Mouse (Mus musculus) kidney, embryonic 15.5 days (tissue): ENCODE measurements around the gene Rnaseh2a. TPM values are rescaled to one million over a fixed set of nuclear protein-coding genes. Genes with fewer than 3 reads are reported as not detected.

Source experiments
- ATAC-seq: fragments of 200-750 bp; cut with Nextera tagmentation; replicated peaks from 2 replicates; pipeline ENCODE4 v1.8.0; 2017; ENCODE audit warnings: moderate TSS enrichment; ENCODE audit not compliant: low FRiP score
- H3K27ac ChIP-seq: fragments of 300-500 bp; sonication (generic); 2 replicates; pipeline ENCODE4 v1.5.1; 2015; ENCODE audit warnings: mild to moderate bottlenecking, inconsistent platforms
- H3K27me3 ChIP-seq: fragments of 300-500 bp; sonication (generic); 2 replicates; pipeline ENCODE4 v1.6.1; 2015; ENCODE audit warnings: inconsistent platforms
- H3K36me3 ChIP-seq: fragments of 300-500 bp; sonication (generic); 2 replicates; pipeline ENCODE4 v1.6.1; 2015; ENCODE audit warnings: inconsistent platforms
- H3K4me1 ChIP-seq: fragments of 300-500 bp; sonication (generic); 2 replicates; pipeline ENCODE4 v1.6.1; 2015; ENCODE audit warnings: inconsistent platforms
- H3K4me2 ChIP-seq: fragments of 300-500 bp; sonication (generic); 2 replicates; pipeline ENCODE4 v1.6.1; 2015; ENCODE audit warnings: moderate library complexity, mild to moderate bottlenecking, inconsistent platforms
- H3K4me3 ChIP-seq: fragments of 300-500 bp; sonication (generic); replicated peaks from 2 replicates; pipeline ENCODE4 v1.5.1; 2015; ENCODE audit warnings: mild to moderate bottlenecking, inconsistent platforms
- H3K9ac ChIP-seq: fragments of 300-500 bp; sonication (generic); 2 replicates; pipeline ENCODE4 v1.6.1; 2015; ENCODE audit warnings: mild to moderate bottlenecking, inconsistent platforms
- H3K9me3 ChIP-seq: fragments of 300-500 bp; sonication (generic); replicated peaks from 2 replicates; pipeline ENCODE4 v1.6.1; 2016; ENCODE audit warnings: inconsistent platforms
- WGBS: fragments of 180-500 bp; shearing (Covaris S2); methylation state at CpG from one replicate; pipeline ENCODE4 v1.1.7; 2015; ENCODE audit warnings: mixed read lengths; 5-methylcytosine and 5-hydroxymethylcytosine counted together
- polyA plus RNA-seq: library from polyadenylated mRNA; unstranded; fragments of >200 nt; fragmentation: Nextera tagmentation; extraction: Ambion mirVana; gene quantifications from 2 replicates; pipeline ENCODE4 v1.2.1, GENCODE M21; 2015

Rnaseh2a gene
- polyA plus RNA-seq, 1 experiment from 2014 or later, result 125 TPM

DNA sequence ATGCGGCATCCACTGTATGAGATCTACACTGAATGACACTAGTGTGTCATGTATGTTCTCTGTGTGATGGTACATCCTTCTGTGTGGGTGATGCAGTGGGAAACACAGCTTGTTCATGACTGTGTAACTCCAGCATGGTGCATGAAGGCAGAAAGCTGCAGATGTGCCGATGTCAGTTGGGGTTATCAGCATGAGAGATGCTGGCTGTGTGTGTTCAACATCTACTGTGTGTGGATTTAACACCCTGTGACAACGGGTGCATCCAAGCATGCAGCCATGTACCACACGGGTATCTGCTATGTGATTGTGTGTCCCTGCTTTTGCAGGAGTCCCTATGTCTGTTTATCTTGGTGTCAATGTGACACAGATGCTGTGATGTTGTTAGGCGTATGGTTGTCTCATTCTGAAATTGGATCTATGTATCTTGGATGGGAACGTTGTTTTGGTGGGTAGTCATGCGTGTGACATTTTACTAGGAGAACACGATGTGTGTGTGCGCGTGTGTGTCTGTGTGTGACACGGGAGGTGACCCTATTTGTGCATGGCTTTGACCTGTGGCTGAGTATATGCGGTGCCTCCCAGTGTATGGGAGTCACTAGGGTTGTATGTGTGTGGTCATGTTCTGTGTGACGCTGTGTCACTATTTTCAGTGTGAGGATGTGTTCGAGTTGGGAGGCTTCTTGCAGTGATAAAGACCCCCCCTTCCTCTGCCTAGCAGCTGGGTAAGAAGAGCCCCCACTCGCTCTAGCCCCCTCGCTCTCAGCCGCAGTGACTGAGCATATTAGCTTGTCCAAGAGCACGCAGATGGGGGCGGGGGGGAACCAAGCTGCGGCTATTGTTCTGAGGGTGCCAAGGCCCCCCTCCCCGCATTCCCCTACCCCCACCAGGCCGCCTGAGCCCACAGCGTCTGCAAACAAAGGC lies 33.3 kb downstream of the Rnaseh2a start:
- no peak overlapping the region for H3K9ac ChIP-seq
- ATAC-seq, result no peak
- 21% methylated on average over 20 of the region's 23 CpGs for WGBS
- peaks cover 94% of the 10 kb centered on the region for H3K27me3 ChIP-seq
- peak overlapping the region; percentile 87 for H3K4me2 ChIP-seq
- H3K27ac ChIP-seq, result no peak overlapping the region
- H3K9me3 ChIP-seq, result no peaks in the 10 kb centered on the region
- no peaks in the 10 kb centered on the region for H3K36me3 ChIP-seq
- peaks cover 21% of the 10 kb centered on the region for H3K4me1 ChIP-seq
- H3K4me3 ChIP-seq, result peak overlapping the region; percentile 48

DNA sequence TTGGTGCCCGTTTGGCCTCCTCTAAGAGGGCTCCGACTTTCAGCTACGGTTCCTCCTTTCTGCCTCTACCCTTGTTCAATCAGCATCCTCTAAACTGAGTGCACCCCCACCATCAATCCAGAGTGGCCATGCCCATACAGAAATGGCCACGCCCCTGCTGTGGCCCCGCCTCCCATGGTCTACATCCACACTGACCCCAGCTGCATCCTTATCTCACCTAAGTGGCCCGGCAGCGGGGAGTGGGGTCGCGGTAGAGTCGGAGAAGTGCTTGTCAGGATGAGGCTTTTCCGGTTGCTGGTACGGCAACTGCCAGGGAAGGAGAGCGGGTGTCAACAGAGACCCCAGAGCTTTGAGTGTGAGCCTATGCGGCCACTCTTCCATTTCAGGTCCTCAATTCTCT lies 34.1 kb downstream of the Rnaseh2a start:
- Histone ChIP-seq H3K9ac (no peak overlapping the region), H3K4me3 (no peak overlapping the region), H3K36me3 (no peaks in the 10 kb centered on the region), H3K27me3 (peaks cover 92% of the 10 kb centered on the region), H3K4me2 (peak overlapping the region; percentile 33; the same call in 1 of the 2 replicates), H3K9me3 (no peaks in the 10 kb centered on the region), H3K4me1 (peaks cover 21% of the 10 kb centered on the region), H3K27ac (no peak overlapping the region)
- WGBS, result 4% methylated on average over 14 of the region's 14 CpGs
- ATAC-seq, result 0 out of 2 replicates have a peak, but pooled peaks have one; percentile 13

DNA sequence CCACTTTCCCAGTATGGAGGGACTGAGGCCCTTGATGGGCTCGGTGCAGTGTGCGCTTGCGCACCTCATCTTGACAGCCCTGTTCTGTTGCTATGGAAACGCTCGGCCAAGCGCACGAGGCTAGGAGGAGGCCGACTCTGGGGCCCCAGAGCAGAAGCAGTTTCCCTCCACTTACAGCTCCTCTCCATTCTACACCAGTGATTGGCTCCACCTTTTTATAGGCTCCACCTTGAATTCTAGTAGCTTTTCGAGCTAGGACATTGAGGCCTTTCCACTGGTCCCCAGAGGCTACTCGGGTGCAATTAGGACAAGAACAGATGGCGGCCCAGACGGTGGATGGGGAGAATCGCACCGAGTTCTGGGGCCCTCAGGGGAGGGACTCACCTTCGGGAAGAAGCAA lies 34.7 kb downstream of the Rnaseh2a start:
- no peaks in the 10 kb centered on the region for H3K36me3 ChIP-seq
- no peak overlapping the region for H3K9ac ChIP-seq
- peak; percentile 72 for ATAC-seq
- H3K4me1 ChIP-seq, result peaks cover 21% of the 10 kb centered on the region
- H3K9me3 ChIP-seq, result no peaks in the 10 kb centered on the region
- no peak overlapping the region; the same call in 1 of the 2 replicates for H3K4me3 ChIP-seq
- H3K4me2 ChIP-seq, result peak overlapping the region; percentile 33
- H3K27me3 ChIP-seq, result peaks cover 92% of the 10 kb centered on the region
- WGBS, result under 1% methylated on average over 15 of the region's 15 CpGs
- no peak overlapping the region for H3K27ac ChIP-seq

DNA sequence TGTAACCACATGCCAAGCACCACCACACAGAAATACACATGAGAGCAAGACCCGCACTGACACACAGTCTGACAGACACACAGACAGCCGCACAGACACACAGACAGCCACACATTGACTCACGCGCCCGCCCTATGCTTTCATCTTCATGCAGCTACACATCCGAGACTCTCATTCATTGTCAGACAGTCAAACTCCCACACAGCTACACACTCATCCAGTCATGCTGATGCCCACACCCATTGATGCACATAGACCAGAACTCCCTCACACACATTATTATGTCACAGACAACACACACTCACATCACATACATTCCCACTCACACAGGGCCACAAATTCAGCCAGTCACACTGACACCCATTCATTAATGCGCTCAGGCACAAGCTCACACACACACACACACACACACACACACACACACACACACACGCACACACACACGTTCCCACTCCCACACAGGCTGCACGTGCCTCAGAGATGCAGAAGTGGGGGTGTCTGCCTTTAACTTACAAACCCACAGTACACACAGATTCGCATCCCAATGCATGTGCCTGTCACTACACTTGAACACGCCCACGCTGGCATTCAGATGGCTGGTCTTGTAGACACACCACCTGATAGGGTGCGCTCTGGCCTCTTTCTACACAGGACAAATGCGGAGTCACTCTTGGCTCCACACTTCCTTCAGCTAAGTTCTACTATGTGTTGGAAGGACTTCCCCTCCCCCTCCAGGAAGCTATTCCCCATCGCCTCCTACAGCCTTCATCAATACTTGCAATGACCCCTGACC lies 35.6 kb downstream of the Rnaseh2a start:
- WGBS, result 72% methylated on average over 16 of the region's 16 CpGs
- peaks cover 92% of the 10 kb centered on the region for H3K27me3 ChIP-seq
- peaks cover 24% of the 10 kb centered on the region for H3K4me1 ChIP-seq
- no peaks in the 10 kb centered on the region for H3K36me3 ChIP-seq
- no peak overlapping the region for H3K4me2 ChIP-seq
- no peak for ATAC-seq
- H3K27ac ChIP-seq, result no peak overlapping the region
- no peak overlapping the region for H3K4me3 ChIP-seq
- no peaks in the 10 kb centered on the region for H3K9me3 ChIP-seq
- no peak overlapping the region for H3K9ac ChIP-seq

DNA sequence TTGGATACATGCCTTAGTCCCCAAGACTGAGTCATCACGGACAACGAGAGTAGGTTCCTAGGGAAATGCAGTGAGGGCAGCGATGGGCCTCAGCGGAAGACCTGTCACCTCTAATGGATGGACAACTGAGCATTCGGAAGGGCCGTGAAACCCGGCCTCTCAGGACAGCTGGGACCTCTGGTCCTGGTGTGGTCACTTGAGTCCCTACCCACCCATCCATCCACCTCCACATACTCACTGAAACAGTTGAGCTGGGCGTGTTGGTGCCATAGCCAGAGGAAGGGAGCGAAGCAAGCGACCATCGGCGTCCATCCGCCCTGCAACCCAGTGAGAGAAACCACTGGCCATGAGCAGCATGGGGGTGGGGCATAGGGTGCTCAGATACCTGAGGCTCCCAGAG lies 39.0 kb downstream of the Rnaseh2a start:
- H3K27ac ChIP-seq, result no peak overlapping the region
- no peak overlapping the region for H3K9ac ChIP-seq
- no peak for ATAC-seq
- H3K4me1 ChIP-seq, result peaks cover 19% of the 10 kb centered on the region
- H3K36me3 ChIP-seq, result no peaks in the 10 kb centered on the region
- H3K4me2 ChIP-seq, result no peak overlapping the region
- no peaks in the 10 kb centered on the region for H3K9me3 ChIP-seq
- WGBS, result 82% methylated on average over 13 of the region's 13 CpGs
- H3K27me3 ChIP-seq, result peaks cover 69% of the 10 kb centered on the region
- H3K4me3 ChIP-seq, result no peak overlapping the region

DNA sequence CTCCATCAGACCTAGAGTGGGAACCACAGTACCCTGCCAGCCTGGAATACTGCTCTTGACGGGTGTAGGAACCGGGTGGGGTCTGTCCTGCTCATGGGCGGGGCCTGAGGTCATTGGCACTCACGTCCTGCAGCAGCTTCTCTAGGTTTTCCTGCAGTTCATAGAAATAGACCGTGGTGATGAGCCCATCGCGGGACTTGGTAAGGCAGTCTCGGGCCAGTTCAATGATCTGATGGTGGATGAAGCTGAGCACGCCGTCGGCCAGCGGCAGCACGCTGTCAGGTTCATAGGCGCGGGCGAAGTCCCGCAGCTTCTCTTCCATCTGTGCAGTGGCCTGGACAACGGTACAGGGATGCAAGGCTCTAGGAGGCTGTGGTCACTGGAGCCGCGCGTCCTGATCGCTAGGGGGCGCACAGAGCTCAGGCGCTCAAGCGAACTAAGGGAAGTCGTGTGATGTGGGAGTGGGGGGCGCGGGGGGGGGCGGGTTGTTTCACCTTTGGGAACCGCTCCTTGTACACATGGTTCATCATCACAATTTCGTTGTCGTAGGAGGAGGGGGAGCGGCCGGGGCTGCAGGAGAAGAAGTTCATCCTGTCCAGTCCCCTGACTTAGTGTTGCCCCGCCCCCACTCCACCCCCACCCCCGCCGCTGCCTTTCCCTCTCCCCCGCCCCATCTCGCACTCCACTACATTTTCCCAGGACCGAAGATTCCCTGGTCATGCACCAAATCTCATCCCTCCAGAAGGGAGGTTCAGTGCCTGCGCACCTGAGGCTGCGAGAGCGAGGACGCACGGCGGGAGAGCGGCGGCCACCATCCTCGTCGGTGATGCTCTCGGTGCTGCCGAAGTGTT lies 40.9 kb downstream of the Rnaseh2a start:
- Histone ChIP-seq H3K36me3 (no peaks in the 10 kb centered on the region), H3K4me2 (peak overlapping the region; percentile 72), H3K27me3 (peaks cover 55% of the 10 kb centered on the region), H3K27ac (no peak overlapping the region), H3K9me3 (no peaks in the 10 kb centered on the region), H3K9ac (no peak overlapping the region), H3K4me1 (peaks cover 10% of the 10 kb centered on the region), H3K4me3 (peak overlapping the region; percentile 38)
- WGBS, result 3% methylated on average over 51 of the region's 52 CpGs
- peak; percentile 79 for ATAC-seq

DNA sequence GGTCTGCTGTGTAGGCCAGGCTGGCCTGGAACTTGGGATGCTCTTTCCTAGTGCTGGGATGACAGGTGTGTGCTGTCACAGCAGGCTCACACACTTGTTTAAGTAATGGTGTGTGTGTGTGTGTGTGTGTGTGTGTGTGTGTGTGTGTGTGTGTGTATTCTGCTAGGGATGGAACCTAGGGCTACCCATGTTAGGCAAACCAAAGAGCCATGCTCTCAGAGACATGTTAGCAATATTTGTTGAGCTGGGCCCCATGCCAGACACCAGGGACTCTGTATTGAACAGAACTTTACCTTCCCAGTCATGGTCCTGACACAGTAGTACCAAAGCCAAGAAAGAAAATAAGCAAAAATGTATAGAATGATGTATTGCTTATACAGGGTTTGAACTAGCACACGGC lies 42.1 kb downstream of the Rnaseh2a start:
- 90% methylated on average over 1 of the region's 1 CpGs for WGBS
- Histone ChIP-seq H3K9me3 (no peaks in the 10 kb centered on the region), H3K4me2 (no peak overlapping the region), H3K36me3 (no peaks in the 10 kb centered on the region), H3K9ac (no peak overlapping the region), H3K4me1 (peaks cover 10% of the 10 kb centered on the region), H3K4me3 (no peak overlapping the region), H3K27ac (no peak overlapping the region), H3K27me3 (peaks cover 55% of the 10 kb centered on the region)
- no peak for ATAC-seq

DNA sequence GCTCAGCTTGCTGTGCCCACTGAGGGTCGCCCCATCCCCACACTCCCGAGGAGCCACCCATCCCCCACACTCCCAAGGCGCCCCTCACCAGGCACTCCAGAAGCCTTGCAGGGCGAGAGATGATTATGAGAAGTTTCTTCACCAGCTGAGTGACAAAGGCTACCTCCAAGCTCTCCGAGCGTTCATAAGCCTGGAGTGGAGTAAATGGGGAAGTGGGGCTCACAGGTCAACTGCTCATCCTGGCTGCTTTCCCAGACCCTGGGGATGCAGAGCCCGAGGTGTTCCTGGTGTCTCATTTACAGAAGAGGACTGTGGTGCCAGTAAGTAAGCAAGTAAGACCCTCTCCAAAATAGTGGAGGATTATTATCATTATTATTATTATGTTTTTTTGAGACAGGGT lies 44.0 kb downstream of the Rnaseh2a start:
- H3K4me1 ChIP-seq, result peaks cover 10% of the 10 kb centered on the region

DNA sequence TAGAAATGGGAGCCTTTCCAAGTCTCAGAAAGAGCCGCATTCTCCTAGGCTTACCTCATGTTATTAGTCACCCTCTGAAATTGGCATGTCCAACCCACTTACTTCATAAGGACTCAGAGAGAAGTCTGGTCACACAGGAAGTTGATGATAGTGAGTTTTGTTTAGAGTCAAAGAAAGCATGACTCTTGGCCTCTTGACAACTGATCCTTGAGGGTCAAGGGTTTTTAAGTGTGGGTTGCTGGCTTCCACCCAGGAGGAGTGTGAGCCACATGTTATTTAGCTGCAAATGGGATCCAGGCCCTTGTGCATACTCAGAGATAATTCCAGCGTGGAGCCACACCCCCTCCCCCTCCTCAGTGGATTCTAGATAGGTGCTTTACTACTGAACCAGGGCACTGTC lies 48.0 kb downstream of the Rnaseh2a start:
- Histone ChIP-seq H3K4me2 (no peak overlapping the region), H3K9ac (no peak overlapping the region), H3K27ac (no peak overlapping the region), H3K4me3 (no peak overlapping the region), H3K27me3 (peaks cover 46% of the 10 kb centered on the region), H3K36me3 (no peaks in the 10 kb centered on the region), H3K4me1 (0 out of 2 replicates have a peak, but pooled peaks cover 4% of the 10 kb centered on the region), H3K9me3 (no peaks in the 10 kb centered on the region)
- ATAC-seq, result no peak
- WGBS, result 83% methylated on average over 2 of the region's 2 CpGs

More for the DNA sequence above, 44.0 kb downstream of the Rnaseh2a start:
- Histone ChIP-seq H3K9ac (no peak overlapping the region), H3K27ac (no peak overlapping the region), H3K36me3 (no peaks in the 10 kb centered on the region), H3K9me3 (no peaks in the 10 kb centered on the region), H3K27me3 (peaks cover 37% of the 10 kb centered on the region), H3K4me2 (no peak overlapping the region), H3K4me3 (no peak overlapping the region)
- 68% methylated on average over 7 of the region's 7 CpGs for WGBS
- ATAC-seq, result no peak

DNA sequence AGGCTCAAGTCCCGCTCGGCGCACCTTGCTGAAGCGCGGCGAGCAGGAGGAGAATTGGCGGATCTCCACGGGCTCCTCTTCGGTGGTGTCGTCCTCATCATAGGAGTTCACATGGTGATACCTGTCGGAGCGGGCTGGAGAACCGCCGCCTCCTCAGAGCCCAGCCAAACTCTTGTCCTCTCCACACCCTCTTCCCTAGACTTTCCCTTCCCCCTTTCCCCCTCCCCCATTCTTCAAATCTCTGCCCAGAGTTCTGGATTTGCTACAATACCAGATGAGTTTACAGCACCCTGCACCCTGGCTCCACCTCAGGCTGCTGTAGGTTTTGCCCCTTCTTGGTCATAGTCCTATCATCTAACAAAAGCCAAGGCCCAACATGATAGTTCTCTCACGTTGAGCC lies 50.9 kb downstream of the Rnaseh2a start:
- no peak overlapping the region for H3K9ac ChIP-seq
- H3K4me3 ChIP-seq, result no peak overlapping the region
- H3K36me3 ChIP-seq, result no peaks in the 10 kb centered on the region
- H3K27me3 ChIP-seq, result peaks cover 52% of the 10 kb centered on the region
- ATAC-seq, result no peak
- H3K27ac ChIP-seq, result no peak overlapping the region
- no peak overlapping the region for H3K4me2 ChIP-seq
- 89% methylated on average over 15 of the region's 15 CpGs for WGBS
- H3K4me1 ChIP-seq, result 0 out of 2 replicates have a peak, but pooled peaks cover 4% of the 10 kb centered on the region
- H3K9me3 ChIP-seq, result no peaks in the 10 kb centered on the region; the same call in 1 of the 2 replicates

DNA sequence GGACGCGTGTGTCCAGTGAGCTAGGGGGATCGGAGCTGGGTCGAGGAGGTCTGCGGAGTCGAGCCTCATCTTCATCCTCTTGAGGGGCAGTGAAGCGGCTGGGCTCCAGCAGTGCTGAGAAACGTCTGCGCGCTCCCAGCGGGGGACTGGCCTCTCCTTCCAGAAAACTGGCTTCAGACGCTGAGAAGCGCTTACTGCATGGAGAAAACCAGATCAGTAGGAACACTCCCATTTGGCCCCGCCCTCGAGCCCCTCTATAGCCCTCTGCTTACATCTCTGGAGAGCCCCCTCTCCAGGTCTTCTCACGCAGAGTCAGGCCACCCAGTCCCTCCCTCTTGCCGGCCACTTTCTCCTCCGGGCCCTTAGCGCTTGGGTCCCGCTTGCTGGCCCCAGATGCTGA lies 51.8 kb downstream of the Rnaseh2a start:
- peaks cover 12% of the 10 kb centered on the region for H3K4me1 ChIP-seq
- WGBS, result 20% methylated on average over 20 of the region's 20 CpGs
- no peak overlapping the region for H3K9ac ChIP-seq
- ATAC-seq, result no peak
- H3K4me2 ChIP-seq, result no peak overlapping the region
- peaks cover 53% of the 10 kb centered on the region for H3K27me3 ChIP-seq
- no peak overlapping the region for H3K4me3 ChIP-seq
- no peaks in the 10 kb centered on the region for H3K36me3 ChIP-seq
- H3K27ac ChIP-seq, result no peak overlapping the region
- no peaks in the 10 kb centered on the region; the same call in 1 of the 2 replicates for H3K9me3 ChIP-seq
